Mouse (Mus musculus): ENCODE data around the gene Tab1. TPM values are rescaled to one million over a fixed set of nuclear protein-coding genes. Genes with fewer than 3 reads are reported as not detected.

Tab1 gene
- polyA plus RNA-seq, 1 experiment from 2014 or later = 36.7 TPM

DNA sequence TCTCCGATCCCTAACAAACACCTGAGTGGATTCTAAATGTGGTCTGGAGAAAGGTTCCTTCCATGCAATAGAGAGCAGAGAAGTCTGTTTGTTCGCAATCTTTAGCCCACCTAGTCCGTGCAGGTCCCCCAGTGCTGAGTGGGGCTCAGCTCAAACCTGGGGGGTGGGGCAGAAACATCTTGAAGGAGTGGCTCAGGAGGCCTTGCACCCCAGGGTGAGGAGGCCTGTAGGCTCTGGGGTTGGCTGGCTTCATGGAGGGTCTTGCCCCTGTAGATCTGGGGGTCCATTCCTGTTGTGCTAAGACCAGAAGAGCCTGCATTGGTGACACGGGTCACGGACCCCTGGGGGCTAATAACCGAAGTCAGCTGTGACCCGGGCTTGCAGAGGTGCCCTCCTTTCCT lies 40.9 kb upstream of the Tab1 start:
- WGBS = 20% methylated on average over 7 of the region's 7 CpGs
- Histone ChIP-seq H3K27me3 (ENCODE audit: control insufficient read depth, insufficient read depth, low read length) (peaks cover 12% of the 10 kb centered on the region), H3K9ac (ENCODE audit: low read length) (no peak overlapping the region; the same call in 1 of the 2 replicates), H3K4me2 (ENCODE audit: low read depth, low read length, severe bottlenecking) (peak overlapping the region; percentile 82), H3K4me1 (replicated peaks; ENCODE audit: control insufficient read depth, insufficient read depth, low read length) (peaks cover 5% of the 10 kb centered on the region), H3K36me3 (ENCODE audit: control insufficient read depth, insufficient read depth, low read length) (no peaks in the 10 kb centered on the region), H3K9me3 (ENCODE audit: control insufficient read depth, low read length) (no peaks in the 10 kb centered on the region), H3K4me3 (ENCODE audit: low read depth, low read length) (peak overlapping the region; percentile 69), H3K27ac (ENCODE audit: low read depth, low read length) (no peak overlapping the region)
- ATAC-seq (replicated peaks; ENCODE audit: low FRiP score) = no peak
- DNase-seq (ENCODE audit: low spot score) = no peak

DNA sequence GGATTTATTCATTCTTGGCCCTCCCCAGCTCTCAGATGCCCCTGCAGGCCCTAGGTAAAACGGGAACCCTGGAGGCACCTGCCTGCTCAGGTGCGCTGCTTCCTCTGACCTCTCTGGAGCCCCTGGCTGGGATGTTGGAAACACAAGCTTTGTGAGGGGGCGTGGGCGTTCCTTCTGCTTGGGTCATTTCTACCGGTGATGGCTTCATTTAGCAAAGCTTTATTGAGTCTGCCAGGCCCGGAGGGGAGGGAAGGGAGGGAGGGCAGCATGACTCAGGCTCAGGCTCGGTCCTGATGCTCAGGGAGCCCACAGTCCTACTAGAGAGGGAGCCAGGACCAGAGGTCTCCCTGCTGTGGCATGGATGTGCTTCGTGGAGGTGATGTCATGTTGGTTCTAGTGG lies 40.3 kb upstream of the Tab1 start:
- no peak for ATAC-seq (replicated peaks; ENCODE audit: low FRiP score)
- Histone ChIP-seq H3K27me3 (ENCODE audit: control insufficient read depth, insufficient read depth, low read length) (peaks cover 12% of the 10 kb centered on the region), H3K4me3 (ENCODE audit: low read depth, low read length) (no peak overlapping the region), H3K9me3 (ENCODE audit: control insufficient read depth, low read length) (no peaks in the 10 kb centered on the region), H3K4me2 (ENCODE audit: low read depth, low read length, severe bottlenecking) (no peak overlapping the region), H3K4me1 (replicated peaks; ENCODE audit: control insufficient read depth, insufficient read depth, low read length) (peaks cover 10% of the 10 kb centered on the region), H3K36me3 (ENCODE audit: control insufficient read depth, insufficient read depth, low read length) (no peaks in the 10 kb centered on the region), H3K27ac (ENCODE audit: low read depth, low read length) (no peak overlapping the region), H3K9ac (ENCODE audit: low read length) (no peak overlapping the region)
- WGBS = 11% methylated on average over 8 of the region's 8 CpGs
- DNase-seq (ENCODE audit: low spot score) = no peak

DNA sequence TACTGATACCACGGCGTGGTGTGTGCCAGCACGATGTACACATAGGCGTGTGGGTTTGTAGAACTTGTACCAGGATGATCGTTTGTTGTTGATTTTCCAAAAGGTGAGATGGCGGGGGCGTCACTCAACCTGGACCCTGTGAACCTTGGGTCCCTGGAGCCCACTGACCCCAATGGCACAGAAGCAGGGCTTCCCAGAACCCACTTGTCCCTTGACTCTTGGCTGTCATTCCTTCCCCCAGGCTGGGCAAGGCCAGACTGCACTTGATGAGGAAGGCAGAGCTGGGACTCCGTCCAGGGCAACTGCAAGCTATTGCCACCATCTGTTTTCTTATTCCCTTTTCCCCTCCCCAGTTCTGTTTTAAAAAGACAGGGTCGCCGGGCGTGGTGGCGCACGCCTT lies 38.7 kb upstream of the Tab1 start:
- Histone ChIP-seq H3K9me3 (ENCODE audit: control insufficient read depth, low read length) (no peaks in the 10 kb centered on the region), H3K4me3 (ENCODE audit: low read depth, low read length) (no peak overlapping the region), H3K27me3 (ENCODE audit: control insufficient read depth, insufficient read depth, low read length) (peaks cover 12% of the 10 kb centered on the region), H3K4me1 (replicated peaks; ENCODE audit: control insufficient read depth, insufficient read depth, low read length) (peaks cover 14% of the 10 kb centered on the region), H3K27ac (ENCODE audit: low read depth, low read length) (no peak overlapping the region), H3K9ac (ENCODE audit: low read length) (no peak overlapping the region), H3K36me3 (ENCODE audit: control insufficient read depth, insufficient read depth, low read length) (no peaks in the 10 kb centered on the region), H3K4me2 (ENCODE audit: low read depth, low read length, severe bottlenecking) (no peak overlapping the region)
- WGBS = 93% methylated on average over 13 of the region's 13 CpGs
- DNase-seq (ENCODE audit: low spot score) (no peak), ATAC-seq (replicated peaks; ENCODE audit: low FRiP score) (no peak)

DNA sequence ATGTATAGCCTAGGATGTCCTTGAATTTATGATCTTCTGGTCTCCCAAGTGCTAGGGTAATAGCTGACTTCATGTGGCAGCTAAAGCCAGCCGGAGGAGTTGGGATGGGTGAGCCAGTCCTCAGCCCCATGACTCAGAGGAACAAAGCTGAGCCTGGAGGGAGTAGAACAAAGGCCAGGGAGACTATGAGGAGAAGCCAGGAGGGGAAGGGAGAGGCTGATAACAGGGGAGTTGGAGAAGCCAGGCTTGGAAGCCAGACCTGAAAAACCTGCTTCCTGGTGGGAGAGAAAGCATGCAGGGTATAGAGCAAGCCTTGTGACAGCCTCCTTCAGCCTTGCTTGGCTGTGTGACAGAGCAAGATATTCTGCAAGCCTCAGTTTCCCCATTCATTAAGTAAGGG lies 37.3 kb upstream of the Tab1 start:
- Histone ChIP-seq H3K27ac (ENCODE audit: low read depth, low read length) (no peak overlapping the region), H3K9me3 (ENCODE audit: control insufficient read depth, low read length) (no peaks in the 10 kb centered on the region), H3K9ac (ENCODE audit: low read length) (no peak overlapping the region), H3K27me3 (ENCODE audit: control insufficient read depth, insufficient read depth, low read length) (peaks cover 12% of the 10 kb centered on the region), H3K4me2 (ENCODE audit: low read depth, low read length, severe bottlenecking) (no peak overlapping the region), H3K4me1 (replicated peaks; ENCODE audit: control insufficient read depth, insufficient read depth, low read length) (peaks cover 14% of the 10 kb centered on the region), H3K36me3 (ENCODE audit: control insufficient read depth, insufficient read depth, low read length) (no peaks in the 10 kb centered on the region), H3K4me3 (ENCODE audit: low read depth, low read length) (no peak overlapping the region)
- 65% methylated on average over 1 of the region's 1 CpGs for WGBS
- ATAC-seq (replicated peaks; ENCODE audit: low FRiP score) = no peak
- DNase-seq (ENCODE audit: low spot score) = no peak

DNA sequence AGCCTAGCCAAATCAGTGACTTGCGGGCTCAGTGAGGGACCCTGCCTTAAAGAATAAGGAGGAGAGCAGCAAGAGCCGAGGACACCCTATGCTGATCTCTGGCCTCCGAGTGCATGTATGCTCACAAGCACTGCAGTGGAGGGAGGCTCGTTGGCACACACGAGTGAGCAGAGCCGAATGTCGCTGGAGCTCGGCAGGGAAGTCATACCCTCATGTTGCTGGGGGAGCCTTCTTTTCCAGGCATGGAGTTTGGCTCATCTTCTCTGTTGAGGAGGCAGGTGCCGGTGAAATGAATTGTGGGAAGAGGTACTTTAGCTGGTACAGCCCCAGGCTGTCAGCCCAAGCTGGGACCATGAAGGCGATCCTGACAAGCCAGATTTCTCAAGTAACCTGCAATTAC lies 36.5 kb upstream of the Tab1 start:
- 69% methylated on average over 10 of the region's 10 CpGs for WGBS
- Histone ChIP-seq H3K4me2 (ENCODE audit: low read depth, low read length, severe bottlenecking) (no peak overlapping the region), H3K4me1 (replicated peaks; ENCODE audit: control insufficient read depth, insufficient read depth, low read length) (peaks cover 12% of the 10 kb centered on the region), H3K9ac (ENCODE audit: low read length) (no peak overlapping the region), H3K27me3 (ENCODE audit: control insufficient read depth, insufficient read depth, low read length) (peaks cover 12% of the 10 kb centered on the region), H3K27ac (ENCODE audit: low read depth, low read length) (no peak overlapping the region), H3K9me3 (ENCODE audit: control insufficient read depth, low read length) (no peaks in the 10 kb centered on the region), H3K36me3 (ENCODE audit: control insufficient read depth, insufficient read depth, low read length) (no peaks in the 10 kb centered on the region), H3K4me3 (ENCODE audit: low read depth, low read length) (no peak overlapping the region)
- no peak for ATAC-seq (replicated peaks; ENCODE audit: low FRiP score)
- no peak for DNase-seq (ENCODE audit: low spot score)

DNA sequence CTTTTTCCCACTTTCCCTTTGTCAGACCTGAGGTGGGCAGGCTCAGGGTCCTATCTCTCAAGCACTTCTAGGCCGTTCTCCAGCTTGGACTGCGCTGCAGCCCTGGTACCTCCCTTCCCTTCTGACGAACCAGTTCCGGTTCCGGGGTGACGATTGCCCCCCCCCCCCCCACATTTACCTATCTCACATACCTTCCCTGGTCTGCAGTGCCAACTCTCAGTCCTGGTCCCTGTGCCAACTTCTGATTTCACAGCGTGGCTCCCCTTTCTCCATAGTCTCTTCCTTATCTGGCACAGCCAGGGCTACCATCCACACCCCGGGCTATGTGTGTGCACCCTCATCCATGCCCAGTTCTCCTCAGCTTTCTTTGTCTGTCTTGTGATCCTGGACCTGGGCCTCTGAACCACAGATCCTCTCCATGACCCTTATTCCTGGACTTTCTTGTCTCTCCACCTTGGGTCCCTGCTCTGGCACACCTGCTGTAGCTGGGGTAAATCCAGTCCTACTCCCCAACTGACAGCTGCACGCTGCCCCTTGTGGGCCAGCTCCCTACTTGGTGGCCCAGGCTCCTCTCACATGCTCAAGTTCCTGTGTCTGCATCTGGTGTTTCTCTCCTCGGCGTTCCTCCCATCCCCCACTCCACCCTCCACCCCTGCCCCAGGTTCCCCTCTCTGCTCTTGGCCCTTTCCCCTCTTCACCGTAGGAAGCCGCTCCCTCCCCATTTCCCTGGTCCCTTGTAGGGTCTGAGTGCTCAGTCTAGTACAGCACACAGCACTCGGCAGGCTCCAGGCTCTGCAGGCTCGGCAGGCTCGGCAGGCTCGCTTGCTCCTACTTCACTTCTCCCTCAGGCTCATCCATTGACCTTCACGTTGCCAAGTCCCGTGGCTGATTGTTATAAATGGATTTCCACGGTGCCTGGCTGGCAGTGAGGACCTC lies 35.7 kb upstream of the Tab1 start:
- WGBS = 26% methylated on average over 20 of the region's 20 CpGs
- H3K27me3 ChIP-seq (ENCODE audit: control insufficient read depth, insufficient read depth, low read length) = peaks cover 4% of the 10 kb centered on the region
- no peaks in the 10 kb centered on the region for H3K9me3 ChIP-seq (ENCODE audit: control insufficient read depth, low read length)
- no peak overlapping the region for H3K27ac ChIP-seq (ENCODE audit: low read depth, low read length)
- peak overlapping the region; percentile 29; the same call in 1 of the 2 replicates for H3K9ac ChIP-seq (ENCODE audit: low read length)
- H3K4me3 ChIP-seq (ENCODE audit: low read depth, low read length) = no peak overlapping the region
- peaks cover 10% of the 10 kb centered on the region for H3K4me1 ChIP-seq (replicated peaks; ENCODE audit: control insufficient read depth, insufficient read depth, low read length)
- DNase-seq (ENCODE audit: low spot score) (peak; percentile 66), ATAC-seq (replicated peaks; ENCODE audit: low FRiP score) (no peak)
- no peak overlapping the region for H3K4me2 ChIP-seq (ENCODE audit: low read depth, low read length, severe bottlenecking)
- no peaks in the 10 kb centered on the region for H3K36me3 ChIP-seq (ENCODE audit: control insufficient read depth, insufficient read depth, low read length)

DNA sequence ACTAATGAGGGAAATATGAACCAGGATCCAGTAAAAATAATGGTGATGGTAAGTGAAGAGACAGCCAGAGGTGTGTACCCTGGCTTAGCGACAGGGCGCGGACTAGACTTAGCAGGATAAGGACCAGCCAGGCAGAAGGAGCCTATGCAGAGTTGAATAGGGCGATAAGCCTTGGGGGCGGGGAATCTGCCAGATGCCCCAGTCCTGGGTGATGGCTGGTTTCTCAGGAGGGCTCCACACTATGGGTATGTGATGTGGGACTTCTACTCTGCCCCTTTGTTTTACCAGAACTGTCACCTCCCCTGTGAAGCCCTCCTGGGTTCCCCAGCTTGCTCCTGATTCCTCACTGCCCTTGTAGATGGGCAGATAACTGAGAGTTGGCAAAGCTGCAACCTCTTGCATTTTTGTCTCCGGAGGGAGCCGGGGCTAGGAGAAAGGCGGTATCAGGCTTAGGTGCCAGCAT lies 34.9 kb upstream of the Tab1 start:
- H3K36me3 ChIP-seq (ENCODE audit: control insufficient read depth, insufficient read depth, low read length) = no peaks in the 10 kb centered on the region
- H3K27ac ChIP-seq (ENCODE audit: low read depth, low read length) = no peak overlapping the region
- ATAC-seq (replicated peaks; ENCODE audit: low FRiP score) (no peak), DNase-seq (ENCODE audit: low spot score) (no peak)
- no peak overlapping the region; the same call in 1 of the 2 replicates for H3K9ac ChIP-seq (ENCODE audit: low read length)
- H3K9me3 ChIP-seq (ENCODE audit: control insufficient read depth, low read length) = no peaks in the 10 kb centered on the region
- no peak overlapping the region for H3K4me3 ChIP-seq (ENCODE audit: low read depth, low read length)
- H3K4me1 ChIP-seq (replicated peaks; ENCODE audit: control insufficient read depth, insufficient read depth, low read length) = peaks cover 10% of the 10 kb centered on the region
- H3K27me3 ChIP-seq (ENCODE audit: control insufficient read depth, insufficient read depth, low read length) = no peaks in the 10 kb centered on the region; the same call in 1 of the 2 replicates
- no peak overlapping the region for H3K4me2 ChIP-seq (ENCODE audit: low read depth, low read length, severe bottlenecking)
- WGBS = 30% methylated on average over 8 of the region's 8 CpGs

DNA sequence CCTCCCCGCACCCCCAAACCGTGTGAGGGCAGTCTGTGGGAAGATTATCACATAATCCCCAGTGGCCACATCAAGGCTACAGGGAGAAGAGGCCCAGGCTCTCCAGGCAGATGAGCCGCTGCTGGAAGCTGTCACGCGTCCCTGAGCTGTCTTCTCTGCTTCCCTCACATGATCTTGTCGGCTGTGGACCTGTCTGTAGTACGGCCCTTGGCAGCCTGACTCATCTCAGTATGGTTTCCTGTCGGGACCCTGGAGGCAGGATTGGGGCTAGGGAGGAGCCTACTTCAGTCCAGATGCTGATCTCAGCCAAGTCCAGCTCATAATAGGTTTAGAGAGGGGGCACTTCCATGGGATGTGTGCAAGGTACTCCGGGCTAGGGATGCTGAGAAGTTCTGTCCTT lies 34.1 kb upstream of the Tab1 start:
- ATAC-seq (replicated peaks; ENCODE audit: low FRiP score) (no peak), DNase-seq (ENCODE audit: low spot score) (no peak)
- H3K4me2 ChIP-seq (ENCODE audit: low read depth, low read length, severe bottlenecking) = no peak overlapping the region
- no peaks in the 10 kb centered on the region for H3K9me3 ChIP-seq (ENCODE audit: control insufficient read depth, low read length)
- H3K27me3 ChIP-seq (ENCODE audit: control insufficient read depth, insufficient read depth, low read length) = no peaks in the 10 kb centered on the region; the same call in 1 of the 2 replicates
- no peak overlapping the region for H3K4me3 ChIP-seq (ENCODE audit: low read depth, low read length)
- WGBS = 57% methylated on average over 9 of the region's 9 CpGs
- no peaks in the 10 kb centered on the region for H3K36me3 ChIP-seq (ENCODE audit: control insufficient read depth, insufficient read depth, low read length)
- no peak overlapping the region for H3K9ac ChIP-seq (ENCODE audit: low read length)
- peaks cover 10% of the 10 kb centered on the region for H3K4me1 ChIP-seq (replicated peaks; ENCODE audit: control insufficient read depth, insufficient read depth, low read length)
- no peak overlapping the region for H3K27ac ChIP-seq (ENCODE audit: low read depth, low read length)

DNA sequence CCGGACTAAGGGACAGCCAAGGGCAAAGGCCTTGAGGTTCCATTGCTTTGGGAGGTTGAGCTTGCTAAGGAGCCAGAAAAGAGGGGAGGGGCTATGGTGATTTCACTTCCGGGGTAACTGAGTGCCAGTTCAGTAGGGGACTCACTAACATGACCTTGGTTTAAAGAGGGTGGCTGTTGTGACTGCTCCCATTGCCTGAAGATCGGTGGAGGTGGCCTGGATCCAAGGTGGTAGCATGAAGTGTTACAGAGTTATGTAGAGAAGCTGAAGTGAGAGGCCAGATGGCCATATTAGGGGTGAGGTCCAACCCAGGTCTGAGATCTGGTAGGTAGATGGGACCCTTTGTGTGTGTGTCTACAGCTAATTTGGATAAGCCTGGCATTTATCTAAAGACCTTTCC lies 33.5 kb upstream of the Tab1 start:
- WGBS = 79% methylated on average over 3 of the region's 3 CpGs
- Histone ChIP-seq H3K4me2 (ENCODE audit: low read depth, low read length, severe bottlenecking) (no peak overlapping the region), H3K36me3 (ENCODE audit: control insufficient read depth, insufficient read depth, low read length) (no peaks in the 10 kb centered on the region), H3K4me1 (replicated peaks; ENCODE audit: control insufficient read depth, insufficient read depth, low read length) (peaks cover 10% of the 10 kb centered on the region), H3K9me3 (ENCODE audit: control insufficient read depth, low read length) (no peaks in the 10 kb centered on the region), H3K27me3 (ENCODE audit: control insufficient read depth, insufficient read depth, low read length) (no peaks in the 10 kb centered on the region; the same call in 1 of the 2 replicates), H3K9ac (ENCODE audit: low read length) (no peak overlapping the region), H3K4me3 (ENCODE audit: low read depth, low read length) (no peak overlapping the region), H3K27ac (ENCODE audit: low read depth, low read length) (no peak overlapping the region)
- DNase-seq (ENCODE audit: low spot score) (no peak), ATAC-seq (replicated peaks; ENCODE audit: low FRiP score) (no peak)
